Mouse (Mus musculus) T-cell, adult 66 days (primary cell): ENCODE results near the gene Prkacb. TPM values are rescaled to one million over a fixed set of nuclear protein-coding genes. Genes with fewer than 3 reads are reported as not detected.

Source experiments
- total RNA-seq, 2 experiments: library from RNA; stranded (reverse); gene quantifications; 3 replicates in 1 of 2; 4 replicates in 1 of 2; pipeline ENCODE4 v1.2.4; 2023

Prkacb gene
- 100 to 1,000 TPM; 155 to 162 TPM for total RNA-seq

GRCm38 (mm10) chr3:146812901-146813393 lies at the start of gene Prkacb:
TSS of gene Prkacb (minus strand) at chr3:146812990.

GRCm38 (mm10) chr3:146851966-146852891 lies 39.4 kb upstream of the Prkacb start, which contains the start of gene Ttll7:
TSS of gene Ttll7 (plus strand) at chr3:146852367.

GRCm38 (mm10) chr3:146684811-146685675 lies 127.7 kb downstream of the Prkacb start, which contains the start of gene Samd13:
TSS of gene Samd13 (minus strand) at chr3:146685592.

Other genes with a start within 250 kb of the Prkacb start
- gene Uox, start 242.6 kb downstream of the Prkacb start, total RNA-seq: not detected
- gene Dnase2b, start 197.4 kb downstream of the Prkacb start, total RNA-seq: not detected
- not detected for gene 4930503B20Rik, start 161.7 kb downstream of the Prkacb start, total RNA-seq
- gene Samd13, start 127.4 kb downstream of the Prkacb start, total RNA-seq: not detected
- gene Ttll7, start 39.4 kb upstream of the Prkacb start, total RNA-seq: not detected